Mouse (Mus musculus): Measurements from ENCODE around the gene Slc19a3.

DNA sequence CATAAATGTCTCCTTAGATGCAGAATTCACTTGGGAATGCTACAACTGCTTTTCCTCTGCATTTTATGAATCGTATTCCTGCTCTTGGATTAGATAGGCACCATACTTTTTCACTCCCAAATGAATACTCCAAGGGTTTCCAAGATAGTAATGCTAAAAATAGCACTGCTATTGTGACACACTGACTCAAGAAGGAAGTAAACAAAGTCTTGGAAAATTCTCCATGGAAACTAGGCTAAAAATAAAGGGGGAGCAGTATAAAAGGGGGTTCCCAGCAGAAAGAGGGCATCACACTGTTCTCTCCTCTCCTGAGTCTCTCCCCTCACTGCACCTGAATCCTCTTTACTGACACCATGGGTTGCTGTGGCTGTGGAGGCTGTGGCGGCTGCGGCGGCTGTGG is 22.4 kb upstream of the Slc19a3 start, which contains the start of gene Krtap28-13:
- no peak for TF ChIP-seq GATA1 (IDR thresholded peaks at IDR 0.05; ENCODE audit: borderline replicate concordance, low read length)
- no peak for TF ChIP-seq CTCF (IDR thresholded peaks at IDR 0.05; ENCODE audit: low read depth, low read length)
- TF ChIP-seq TAL1 (conservative IDR thresholded peaks at IDR 0.05; ENCODE audit: low read depth, low read length), result no peak
- TF ChIP-seq POLR2AphosphoS5 (IDR thresholded peaks at IDR 0.05; ENCODE audit: insufficient replicate concordance, low read depth, low read length), result no peak
